Mouse (Mus musculus): ENCODE measurements around the gene Plxnb3.

DNA sequence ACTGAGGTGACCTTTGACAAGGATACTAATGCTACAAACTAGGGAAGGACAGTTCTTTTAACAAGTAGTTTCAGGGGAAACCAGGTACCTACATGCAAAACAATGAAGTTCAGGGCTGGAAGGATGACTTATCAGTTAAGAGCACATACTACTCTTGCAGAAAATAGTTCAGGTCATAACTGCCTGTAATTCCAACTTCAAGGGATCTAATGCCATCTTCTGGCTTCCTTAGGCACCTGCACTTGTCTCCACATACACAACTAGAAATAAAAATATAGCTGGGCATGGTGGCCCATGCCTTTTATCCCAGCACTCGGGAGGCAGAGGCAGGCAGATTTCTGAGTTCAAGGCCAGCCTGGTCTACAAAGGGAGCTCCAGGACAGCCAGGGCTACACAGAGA lies 7.9 kb upstream of the Plxnb3 start:
- no peak for TF ChIP-seq CTCF (IDR thresholded peaks at IDR 0.05; ENCODE audit: low read depth, low read length)
- TF ChIP-seq EP300 (IDR thresholded peaks at IDR 0.05; ENCODE audit: insufficient read depth, low read depth, low read length), result no peak
- TF ChIP-seq POLR2A (IDR thresholded peaks at IDR 0.05; ENCODE audit: insufficient read depth, low read length), result no peak

All from ES-Bruce4 (cell line).